Mouse (Mus musculus): ENCODE measurements at regions not wholly inside any gene's neighbourhood (a gene's known extent, or its start where the extent isn't known, plus 50 kb on each side); places are given as distances from the start of the nearest gene placed in this dataset.
A peak's percentile ranks its signal among the peaks of the same experiment; 100 is the strongest.

DNA sequence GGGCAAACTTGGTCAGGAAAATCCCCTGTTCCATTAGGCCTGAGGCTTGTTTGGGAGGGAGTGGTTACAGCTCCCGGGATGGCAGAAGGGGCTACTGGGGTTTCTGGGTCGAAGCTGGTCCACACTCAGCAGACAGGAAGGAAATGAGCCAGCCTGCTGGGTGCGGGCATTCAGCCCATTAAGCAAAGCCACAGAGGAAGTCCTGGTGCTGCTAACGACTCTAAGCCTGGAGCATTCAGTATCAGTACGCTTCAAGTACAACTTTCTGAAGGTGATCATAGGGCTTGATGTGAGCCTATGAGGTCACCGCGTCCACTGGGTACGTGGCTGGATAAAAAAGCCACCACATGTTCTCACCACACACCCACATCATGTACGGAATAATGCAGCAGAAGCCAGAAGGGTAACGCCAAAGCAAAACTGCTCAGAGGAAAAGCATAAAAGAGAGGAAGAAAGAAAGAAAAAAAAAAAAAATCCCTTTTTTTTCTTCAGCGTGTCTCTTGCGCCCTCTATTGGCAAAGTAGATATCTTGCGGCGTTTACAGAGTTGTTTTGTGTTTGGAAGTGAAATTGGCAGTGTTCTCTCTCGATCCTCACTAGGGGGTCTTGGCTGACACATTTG is 149.4 kb upstream of the Ctso start:
- no peaks in the 10 kb centered on the region for H3K4me1 ChIP-seq (ENCODE audit: insufficient read depth, low read depth, low read length)
- TF ChIP-seq CTCF (IDR thresholded peaks at IDR 0.05; ENCODE audit: low read depth, low read length): 0 out of 2 replicates have a peak, but pooled peaks have one; percentile 8
- no peak for TF ChIP-seq GATA2 (IDR thresholded peaks at IDR 0.05; ENCODE audit: borderline replicate concordance, low read depth, low read length)
- H3K9me3 ChIP-seq (replicated peaks): no peaks in the 10 kb centered on the region
- no peak overlapping the region for H3K4me3 ChIP-seq (ENCODE audit: low read depth, low read length)
- no peaks in the 10 kb centered on the region for H3K36me3 ChIP-seq (replicated peaks)
- ATAC-seq (ENCODE audit: extremely low read depth, insufficient number of reproducible peaks, low FRiP score, poor library complexity, severe bottlenecking) (no peak), DNase-seq (ENCODE audit: low spot score) (no peak)
- no peaks in the 10 kb centered on the region for H3K27me3 ChIP-seq (ENCODE audit: insufficient read depth, low read length)

DNA sequence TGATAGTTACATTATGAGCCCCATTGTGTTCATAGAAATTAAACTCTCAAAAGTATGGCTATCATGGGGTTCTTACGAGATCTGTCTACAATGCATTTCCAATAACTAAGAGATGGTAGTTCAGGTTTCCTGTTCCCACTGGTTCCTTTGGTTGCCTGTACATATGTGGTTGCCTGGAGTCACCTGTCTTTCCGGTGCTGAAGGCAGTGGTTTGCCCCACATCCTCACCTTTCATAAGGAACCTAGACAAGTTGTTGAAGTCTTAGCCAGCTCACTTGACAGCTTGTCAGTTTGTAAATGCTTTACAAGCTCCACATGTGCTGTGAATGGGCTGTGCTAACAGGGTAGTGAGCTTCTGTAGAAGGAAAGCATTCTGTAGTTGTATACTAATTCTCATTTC is 143.5 kb upstream of the Ctso start:
- no peak for ATAC-seq (ENCODE audit: extremely low read depth, insufficient number of reproducible peaks, low FRiP score, poor library complexity, severe bottlenecking)
- Histone ChIP-seq H3K27me3 (ENCODE audit: insufficient read depth, low read length) (no peaks in the 10 kb centered on the region), H3K9me3 (replicated peaks) (no peaks in the 10 kb centered on the region), H3K36me3 (replicated peaks) (no peaks in the 10 kb centered on the region), H3K4me1 (ENCODE audit: insufficient read depth, low read depth, low read length) (no peaks in the 10 kb centered on the region), H3K4me3 (ENCODE audit: low read depth, low read length) (no peak overlapping the region)
- TF ChIP-seq POLR2AphosphoS5 (IDR thresholded peaks at IDR 0.05; ENCODE audit: insufficient replicate concordance, low read depth, low read length) (no peak), CTCF (IDR thresholded peaks at IDR 0.05; ENCODE audit: low read depth, low read length) (no peak), TAL1 (conservative IDR thresholded peaks at IDR 0.05; ENCODE audit: low read depth, low read length) (no peak), GATA1 (IDR thresholded peaks at IDR 0.05; ENCODE audit: borderline replicate concordance, low read length) (no peak), GATA2 (IDR thresholded peaks at IDR 0.05; ENCODE audit: borderline replicate concordance, low read depth, low read length) (no peak)
- DNase-seq (ENCODE audit: low spot score): no peak

- Histone ChIP-seq H3K36me3 (replicated peaks) (no peaks in the 10 kb centered on the region), H3K9me3 (replicated peaks) (no peaks in the 10 kb centered on the region), H3K4me3 (ENCODE audit: low read depth, low read length) (no peak overlapping the region), H3K27me3 (ENCODE audit: insufficient read depth, low read length) (no peaks in the 10 kb centered on the region), H3K4me1 (ENCODE audit: insufficient read depth, low read depth, low read length) (no peaks in the 10 kb centered on the region)
- ATAC-seq (ENCODE audit: extremely low read depth, insufficient number of reproducible peaks, low FRiP score, poor library complexity, severe bottlenecking): no peak
- TF ChIP-seq POLR2AphosphoS5 (IDR thresholded peaks at IDR 0.05; ENCODE audit: insufficient replicate concordance, low read depth, low read length): no peak
- no peak for TF ChIP-seq TAL1 (conservative IDR thresholded peaks at IDR 0.05; ENCODE audit: low read depth, low read length)
- TF ChIP-seq CTCF (IDR thresholded peaks at IDR 0.05; ENCODE audit: low read depth, low read length): no peak
- TF ChIP-seq GATA1 (IDR thresholded peaks at IDR 0.05; ENCODE audit: borderline replicate concordance, low read length): no peak
- TF ChIP-seq GATA2 (IDR thresholded peaks at IDR 0.05; ENCODE audit: borderline replicate concordance, low read depth, low read length): no peak
- no peak for DNase-seq (ENCODE audit: low spot score)
Measured at GRCm38 (mm10) chr3:81789664-81790063, 142.7 kb upstream of the Ctso start.

- Histone ChIP-seq H3K27me3 (ENCODE audit: insufficient read depth, low read length) (no peaks in the 10 kb centered on the region), H3K4me1 (ENCODE audit: insufficient read depth, low read depth, low read length) (no peaks in the 10 kb centered on the region), H3K4me3 (ENCODE audit: low read depth, low read length) (no peak overlapping the region), H3K36me3 (replicated peaks) (no peaks in the 10 kb centered on the region), H3K9me3 (replicated peaks) (no peaks in the 10 kb centered on the region; the same call in 1 of the 2 replicates)
- DNase-seq (ENCODE audit: low spot score) (no peak), ATAC-seq (ENCODE audit: extremely low read depth, insufficient number of reproducible peaks, low FRiP score, poor library complexity, severe bottlenecking) (no peak)
- TF ChIP-seq TAL1 (conservative IDR thresholded peaks at IDR 0.05; ENCODE audit: low read depth, low read length) (no peak), GATA1 (IDR thresholded peaks at IDR 0.05; ENCODE audit: borderline replicate concordance, low read length) (no peak), POLR2AphosphoS5 (IDR thresholded peaks at IDR 0.05; ENCODE audit: insufficient replicate concordance, low read depth, low read length) (no peak), CTCF (IDR thresholded peaks at IDR 0.05; ENCODE audit: low read depth, low read length) (no peak), GATA2 (IDR thresholded peaks at IDR 0.05; ENCODE audit: borderline replicate concordance, low read depth, low read length) (no peak)
Measured at GRCm38 (mm10) chr3:81802096-81802495, 130.3 kb upstream of the Ctso start.

DNA sequence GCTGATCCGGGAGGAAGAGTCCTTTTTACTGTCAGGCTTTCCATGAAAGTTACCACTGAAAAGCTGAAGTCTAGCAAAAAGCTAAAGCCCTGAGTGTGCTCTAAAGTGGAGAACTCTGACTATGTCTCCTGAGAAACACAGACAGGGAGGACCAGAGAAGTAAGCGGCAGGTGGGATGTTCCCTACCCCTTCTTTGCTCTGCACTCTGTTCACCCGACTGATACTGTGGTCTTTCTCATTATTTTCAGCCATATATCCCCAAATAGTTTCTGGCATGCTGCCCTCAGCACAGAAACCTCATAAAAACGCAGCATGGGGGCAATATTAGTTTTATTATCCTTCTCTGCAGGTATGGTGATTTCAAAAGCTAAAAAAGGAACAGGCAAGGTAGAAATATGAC is 126.7 kb upstream of the Ctso start:
- H3K36me3 ChIP-seq (replicated peaks): no peaks in the 10 kb centered on the region
- DNase-seq (ENCODE audit: low spot score) (no peak), ATAC-seq (ENCODE audit: extremely low read depth, insufficient number of reproducible peaks, low FRiP score, poor library complexity, severe bottlenecking) (no peak)
- no peaks in the 10 kb centered on the region for H3K4me1 ChIP-seq (ENCODE audit: insufficient read depth, low read depth, low read length)
- TF ChIP-seq GATA1 (IDR thresholded peaks at IDR 0.05; ENCODE audit: borderline replicate concordance, low read length): no peak
- no peak for TF ChIP-seq GATA2 (IDR thresholded peaks at IDR 0.05; ENCODE audit: borderline replicate concordance, low read depth, low read length)
- no peak for TF ChIP-seq POLR2AphosphoS5 (IDR thresholded peaks at IDR 0.05; ENCODE audit: insufficient replicate concordance, low read depth, low read length)
- TF ChIP-seq TAL1 (conservative IDR thresholded peaks at IDR 0.05; ENCODE audit: low read depth, low read length): no peak
- TF ChIP-seq CTCF (IDR thresholded peaks at IDR 0.05; ENCODE audit: low read depth, low read length): no peak
- H3K9me3 ChIP-seq (replicated peaks): no peaks in the 10 kb centered on the region
- H3K4me3 ChIP-seq (ENCODE audit: low read depth, low read length): no peak overlapping the region
- no peaks in the 10 kb centered on the region for H3K27me3 ChIP-seq (ENCODE audit: insufficient read depth, low read length)

- H3K9me3 ChIP-seq (replicated peaks): no peaks in the 10 kb centered on the region
- DNase-seq (ENCODE audit: low spot score): no peak
- H3K36me3 ChIP-seq (replicated peaks): no peaks in the 10 kb centered on the region
- ATAC-seq (ENCODE audit: extremely low read depth, insufficient number of reproducible peaks, low FRiP score, poor library complexity, severe bottlenecking): no peak
- no peaks in the 10 kb centered on the region for H3K4me1 ChIP-seq (ENCODE audit: insufficient read depth, low read depth, low read length)
- no peak overlapping the region for H3K4me3 ChIP-seq (ENCODE audit: low read depth, low read length)
- H3K27me3 ChIP-seq (ENCODE audit: insufficient read depth, low read length): no peaks in the 10 kb centered on the region
- TF ChIP-seq TAL1 (conservative IDR thresholded peaks at IDR 0.05; ENCODE audit: low read depth, low read length): no peak
- TF ChIP-seq GATA2 (IDR thresholded peaks at IDR 0.05; ENCODE audit: borderline replicate concordance, low read depth, low read length): no peak
- no peak for TF ChIP-seq POLR2AphosphoS5 (IDR thresholded peaks at IDR 0.05; ENCODE audit: insufficient replicate concordance, low read depth, low read length)
- TF ChIP-seq GATA1 (IDR thresholded peaks at IDR 0.05; ENCODE audit: borderline replicate concordance, low read length): no peak
- TF ChIP-seq CTCF (IDR thresholded peaks at IDR 0.05; ENCODE audit: low read depth, low read length): no peak
Measured at GRCm38 (mm10) chr3:81809604-81810003, 122.8 kb upstream of the Ctso start.
